Mouse (Mus musculus): ENCODE results near the gene Cbwd1. TPM values are rescaled to one million over a fixed set of nuclear protein-coding genes. Genes with fewer than 3 reads are reported as not detected.
"Not testable (repeated sequence)": the region's sequence is repeated elsewhere in the genome, so short reads cannot be mapped to it uniquely, and the experiment has no call there.

Gene Cbwd1
- polyA plus RNA-seq, 1 experiment from 2014 or later: 19.6 TPM

GRCm38 (mm10) chr19:24898737-24899577, 62.5 kb downstream of the Cbwd1 start:
- H3K27ac ChIP-seq: no peak overlapping the region
- peaks cover 27% of the 10 kb centered on the region for H3K4me1 ChIP-seq
- peaks cover 88% of the 10 kb centered on the region for H3K27me3 ChIP-seq (ENCODE audit: insufficient read depth, poor library complexity, severe bottlenecking)
- WGBS: 4% methylated on average over 34 of the region's 34 CpGs
- H3K9me3 ChIP-seq: no peaks in the 10 kb centered on the region
- no peaks in the 10 kb centered on the region for H3K36me3 ChIP-seq
- no peak for DNase-seq (ENCODE audit: low spot score)
- H3K4me3 ChIP-seq: peak overlapping the region; percentile 61

- DNase-seq (ENCODE audit: low spot score): peak; percentile 73
- WGBS: 2% methylated on average over 20 of the region's 20 CpGs
- peaks cover 79% of the 10 kb centered on the region for H3K27me3 ChIP-seq (ENCODE audit: insufficient read depth, poor library complexity, severe bottlenecking)
- H3K9me3 ChIP-seq: no peaks in the 10 kb centered on the region
- peak overlapping the region; percentile 52 for H3K4me3 ChIP-seq
- no peaks in the 10 kb centered on the region for H3K36me3 ChIP-seq
- H3K27ac ChIP-seq: no peak overlapping the region
- H3K4me1 ChIP-seq: peaks cover 27% of the 10 kb centered on the region
These were observed 63.3 kb downstream of the Cbwd1 start for GRCm38 (mm10) chr19:24897896-24898736.

- WGBS: 1% methylated on average over 57 of the region's 57 CpGs
These were observed 64.2 kb downstream of the Cbwd1 start for GRCm38 (mm10) chr19:24897006-24897895.

GRCm38 (mm10) chr19:24896536-24896935, 64.9 kb downstream of the Cbwd1 start:
- Histone ChIP-seq H3K4me1 (peaks cover 27% of the 10 kb centered on the region), H3K36me3 (no peaks in the 10 kb centered on the region), H3K27ac (no peak overlapping the region), H3K9me3 (no peaks in the 10 kb centered on the region), H3K4me3 (no peak overlapping the region), H3K27me3 (ENCODE audit: insufficient read depth, poor library complexity, severe bottlenecking) (peaks cover 63% of the 10 kb centered on the region)
- 11% methylated on average over 4 of the region's 4 CpGs for WGBS
- peak; percentile 56 for DNase-seq (ENCODE audit: low spot score)

More at GRCm38 (mm10) chr19:24897006-24897895, 64.2 kb downstream of the Cbwd1 start:
- peaks cover 27% of the 10 kb centered on the region for H3K4me1 ChIP-seq
- peaks cover 71% of the 10 kb centered on the region for H3K27me3 ChIP-seq (ENCODE audit: insufficient read depth, poor library complexity, severe bottlenecking)
- peak overlapping the region; percentile 52 for H3K4me3 ChIP-seq
- H3K27ac ChIP-seq: no peak overlapping the region
- H3K36me3 ChIP-seq: no peaks in the 10 kb centered on the region
- H3K9me3 ChIP-seq: no peaks in the 10 kb centered on the region
- DNase-seq (ENCODE audit: low spot score): peak; percentile 73

GRCm38 (mm10) chr19:24886888-24887287, 74.5 kb downstream of the Cbwd1 start:
- peaks cover 65% of the 10 kb centered on the region; the same call in 1 of the 2 replicates for H3K27me3 ChIP-seq (ENCODE audit: insufficient read depth, poor library complexity, severe bottlenecking)
- no peaks in the 10 kb centered on the region for H3K9me3 ChIP-seq
- no peak for DNase-seq (ENCODE audit: low spot score)
- peaks cover 10% of the 10 kb centered on the region for H3K4me1 ChIP-seq
- WGBS: 69% methylated on average over 3 of the region's 3 CpGs
- H3K27ac ChIP-seq: no peak overlapping the region
- H3K36me3 ChIP-seq: no peaks in the 10 kb centered on the region
- no peak overlapping the region for H3K4me3 ChIP-seq

GRCm38 (mm10) chr19:24885504-24885903, 75.9 kb downstream of the Cbwd1 start:
- Histone ChIP-seq H3K4me1 (peaks cover 10% of the 10 kb centered on the region), H3K27me3 (ENCODE audit: insufficient read depth, poor library complexity, severe bottlenecking) (peaks cover 57% of the 10 kb centered on the region; the same call in 1 of the 2 replicates)
- 9% methylated on average over 5 of the region's 5 CpGs for WGBS

GRCm38 (mm10) chr19:24881237-24881636, 80.2 kb downstream of the Cbwd1 start:
- DNase-seq (ENCODE audit: low spot score): no peak
- no peaks in the 10 kb centered on the region for H3K36me3 ChIP-seq
- peaks cover 21% of the 10 kb centered on the region for H3K4me1 ChIP-seq
- 60% methylated on average over 4 of the region's 4 CpGs for WGBS
- no peak overlapping the region for H3K4me3 ChIP-seq
- no peaks in the 10 kb centered on the region for H3K9me3 ChIP-seq
- no peak overlapping the region for H3K27ac ChIP-seq
- H3K27me3 ChIP-seq (ENCODE audit: insufficient read depth, poor library complexity, severe bottlenecking): peaks cover 28% of the 10 kb centered on the region; the same call in 1 of the 2 replicates

More at GRCm38 (mm10) chr19:24885504-24885903, 75.9 kb downstream of the Cbwd1 start:
- DNase-seq (ENCODE audit: low spot score): no peak
- no peaks in the 10 kb centered on the region for H3K9me3 ChIP-seq
- no peak overlapping the region for H3K27ac ChIP-seq
- H3K4me3 ChIP-seq: peak overlapping the region; percentile 12; the same call in 1 of the 2 replicates
- no peaks in the 10 kb centered on the region for H3K36me3 ChIP-seq

- H3K4me3 ChIP-seq; H3K27ac ChIP-seq; DNase-seq (ENCODE audit: low spot score); H3K36me3 ChIP-seq; H3K9me3 ChIP-seq: not testable (repeated sequence)
- Histone ChIP-seq H3K4me1 (peaks cover 16% of the 10 kb centered on the region), H3K27me3 (ENCODE audit: insufficient read depth, poor library complexity, severe bottlenecking) (peaks cover 11% of the 10 kb centered on the region)
- 70% methylated on average over 23 of the region's 26 CpGs for WGBS
These were observed 86.1 kb downstream of the Cbwd1 start, which contains the start of gene Gm10053 for GRCm38 (mm10) chr19:24875129-24875870. Gene Gm10053 (plus strand): TSS chr19:24875686.

GRCm38 (mm10) chr19:24873873-24874272, 87.5 kb downstream of the Cbwd1 start:
- Histone ChIP-seq H3K27ac (no peak overlapping the region), H3K4me1 (peaks cover 17% of the 10 kb centered on the region), H3K36me3 (no peaks in the 10 kb centered on the region), H3K27me3 (ENCODE audit: insufficient read depth, poor library complexity, severe bottlenecking) (peaks cover 11% of the 10 kb centered on the region), H3K4me3 (no peak overlapping the region), H3K9me3 (no peaks in the 10 kb centered on the region)
- DNase-seq (ENCODE audit: low spot score): no peak
- WGBS: 56% methylated on average over 2 of the region's 2 CpGs

- H3K4me3 ChIP-seq: peak overlapping the region; percentile 54
- 21% methylated on average over 18 of the region's 18 CpGs for WGBS
These were observed 90.3 kb downstream of the Cbwd1 start for GRCm38 (mm10) chr19:24871037-24871635.

More at GRCm38 (mm10) chr19:24871037-24871635, 90.3 kb downstream of the Cbwd1 start:
- Histone ChIP-seq H3K4me1 (peaks cover 10% of the 10 kb centered on the region; the same call in 1 of the 2 replicates), H3K36me3 (no peaks in the 10 kb centered on the region), H3K27me3 (ENCODE audit: insufficient read depth, poor library complexity, severe bottlenecking) (peaks cover 11% of the 10 kb centered on the region), H3K9me3 (no peaks in the 10 kb centered on the region), H3K27ac (no peak overlapping the region)
- no peak for DNase-seq (ENCODE audit: low spot score)
